Mouse (Mus musculus) lung, adult 2 months (tissue): Measurements from ENCODE around the gene Kdr. TPM values are rescaled to one million over a fixed set of nuclear protein-coding genes. Genes with fewer than 3 reads are reported as not detected.
"Not testable (repeated sequence)": the region's sequence is repeated elsewhere in the genome, so short reads cannot be mapped to it uniquely, and the experiment has no call there.

Experiments
- DNase-seq: peaks from one replicate; pipeline ENCODE4 v3.0.0; 2022
- H3K4me1 ChIP-seq: fragments of 200-500 bp; 2 replicates; pipeline ENCODE4 v1.6.1; 2011; ENCODE audit warnings: low read length; ENCODE audit not compliant: control insufficient read depth, insufficient read depth
- H3K4me3 ChIP-seq: fragments of 200-500 bp; replicated peaks from 2 replicates; pipeline ENCODE3; 2011; ENCODE audit warnings: low read depth, mild to moderate bottlenecking, control low read depth, low read length; ENCODE audit errors: extremely low read depth
- CTCF ChIP-seq: fragments of 200-500 bp; IDR thresholded peaks from 2 replicates; pipeline ENCODE4 v1.5.1; 2011; ENCODE audit warnings: mild to moderate bottlenecking, low read length, control low read depth; ENCODE audit not compliant: insufficient read depth
- POLR2A ChIP-seq: fragments of 200-500 bp; IDR thresholded peaks from 2 replicates; pipeline ENCODE4 v1.6.1; 2011; ENCODE audit warnings: low read depth, mild to moderate bottlenecking, control low read depth, low read length, borderline replicate concordance; ENCODE audit errors: extremely low read depth
- WGBS: fragments of 180-500 bp; shearing (Covaris S2); methylation state at CpG from one replicate; pipeline ENCODE4 v1.1.7; 2018; 5-methylcytosine and 5-hydroxymethylcytosine counted together
- polyA plus RNA-seq: library from polyadenylated mRNA; depleted of rRNA; stranded (reverse); fragments of >200 nt; gene quantifications from 2 replicates; pipeline ENCODE4 v1.2.3, GENCODE M21; 2012

Gene Kdr
- polyA plus RNA-seq, 1 experiment = 106 TPM

- TF ChIP-seq CTCF = no peak
- TF ChIP-seq POLR2A = no peak
- 49% methylated on average over 4 of the region's 4 CpGs for WGBS
- H3K4me3 ChIP-seq = no peak overlapping the region
- no peak for DNase-seq
- peaks cover 6% of the 10 kb centered on the region; the same call in 1 of the 2 replicates for H3K4me1 ChIP-seq
Measured at GRCm38 (mm10) chr5:75945394-75945793, 32.9 kb downstream of the Kdr start.

GRCm38 (mm10) chr5:75943301-75943700 lies 35.0 kb downstream of the Kdr start:
- Histone ChIP-seq H3K4me3 (no peak overlapping the region), H3K4me1 (peaks cover 8% of the 10 kb centered on the region; the same call in 1 of the 2 replicates)
- 94% methylated on average over 6 of the region's 6 CpGs for WGBS
- no peak for DNase-seq
- TF ChIP-seq CTCF = no peak
- TF ChIP-seq POLR2A = no peak

- TF ChIP-seq POLR2A (no peak), CTCF (no peak)
- no peak overlapping the region for H3K4me3 ChIP-seq
Measured at GRCm38 (mm10) chr5:75941775-75942580, 36.3 kb downstream of the Kdr start.

GRCm38 (mm10) chr5:75939144-75939732 lies 39.0 kb downstream of the Kdr start:
- WGBS = 29% methylated on average over 8 of the region's 8 CpGs
- peaks cover 3% of the 10 kb centered on the region for H3K4me1 ChIP-seq

More at GRCm38 (mm10) chr5:75941775-75942580, 36.3 kb downstream of the Kdr start:
- H3K4me1 ChIP-seq = peaks cover 6% of the 10 kb centered on the region; the same call in 1 of the 2 replicates
- DNase-seq = no peak
- WGBS = 70% methylated on average over 11 of the region's 11 CpGs

GRCm38 (mm10) chr5:75938012-75938411 lies 40.2 kb downstream of the Kdr start:
- 44% methylated on average over 4 of the region's 4 CpGs for WGBS
- no peak for TF ChIP-seq POLR2A
- no peak for TF ChIP-seq CTCF
- H3K4me1 ChIP-seq = peaks cover 5% of the 10 kb centered on the region
- H3K4me3 ChIP-seq = no peak overlapping the region
- no peak for DNase-seq

More at GRCm38 (mm10) chr5:75939144-75939732, 39.0 kb downstream of the Kdr start:
- TF ChIP-seq POLR2A = no peak
- no peak for TF ChIP-seq CTCF
- DNase-seq = no peak
- no peak overlapping the region for H3K4me3 ChIP-seq

GRCm38 (mm10) chr5:75936223-75936622 lies 42.0 kb downstream of the Kdr start:
- H3K4me1 ChIP-seq = peaks cover 7% of the 10 kb centered on the region
- no peak for TF ChIP-seq POLR2A
- no peak for TF ChIP-seq CTCF
- WGBS = 41% methylated on average over 6 of the region's 6 CpGs
- H3K4me3 ChIP-seq = no peak overlapping the region
- no peak for DNase-seq

- no peak for TF ChIP-seq POLR2A
- TF ChIP-seq CTCF = no peak
- no peak for DNase-seq
- 59% methylated on average over 8 of the region's 8 CpGs for WGBS
- Histone ChIP-seq H3K4me1 (peaks cover 7% of the 10 kb centered on the region), H3K4me3 (no peak overlapping the region)
Measured at GRCm38 (mm10) chr5:75935225-75935624, 43.0 kb downstream of the Kdr start.

GRCm38 (mm10) chr5:75934201-75934600 lies 44.1 kb downstream of the Kdr start:
- no peak for DNase-seq
- no peak overlapping the region for H3K4me3 ChIP-seq
- TF ChIP-seq POLR2A = no peak
- TF ChIP-seq CTCF = no peak
- 70% methylated on average over 10 of the region's 10 CpGs for WGBS
- H3K4me1 ChIP-seq = peaks cover 5% of the 10 kb centered on the region

- no peak overlapping the region for H3K4me3 ChIP-seq
- TF ChIP-seq CTCF (no peak), POLR2A (peak; percentile 25; the same call in 1 of the 2 replicates)
- DNase-seq = peak; percentile 60
- WGBS = 41% methylated on average over 20 of the region's 20 CpGs
- H3K4me1 ChIP-seq = peaks cover 5% of the 10 kb centered on the region
Measured at GRCm38 (mm10) chr5:75933521-75934044, 44.7 kb downstream of the Kdr start.

- not testable (repeated sequence) for DNase-seq, H3K4me3 ChIP-seq, H3K4me1 ChIP-seq
- WGBS = 81% methylated on average over 4 of the region's 4 CpGs
Measured at GRCm38 (mm10) chr5:75931458-75931857, 46.8 kb downstream of the Kdr start.
